Mouse (Mus musculus) cerebellum, adult 11-12 months (tissue): Measurements from ENCODE around the gene Fam111a.

Source experiments
- DNase-seq: peaks from one replicate; pipeline ENCODE4 v3.0.0; 2022

Gene Fam111a

DNA sequence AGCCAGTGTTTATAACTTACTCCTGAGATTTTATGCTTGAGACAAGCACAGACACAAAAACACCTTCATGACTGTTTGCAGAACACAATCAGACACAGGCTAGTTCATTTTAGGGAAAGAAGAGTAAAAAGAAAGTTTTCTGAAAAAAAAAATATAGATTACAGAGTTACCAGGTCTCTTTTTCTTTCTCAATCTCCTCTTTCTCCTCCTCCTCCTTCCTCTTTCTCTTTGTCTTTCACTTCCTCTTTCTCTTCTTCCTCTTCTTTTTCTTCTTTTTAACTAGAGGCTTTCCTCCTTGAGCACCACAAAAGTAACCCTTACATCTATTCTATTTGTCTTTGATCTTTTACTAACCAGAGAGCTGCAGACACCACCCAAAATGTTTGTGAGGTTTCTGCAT, 18.7 kb downstream of the Fam111a start:
- no peak for DNase-seq

DNA sequence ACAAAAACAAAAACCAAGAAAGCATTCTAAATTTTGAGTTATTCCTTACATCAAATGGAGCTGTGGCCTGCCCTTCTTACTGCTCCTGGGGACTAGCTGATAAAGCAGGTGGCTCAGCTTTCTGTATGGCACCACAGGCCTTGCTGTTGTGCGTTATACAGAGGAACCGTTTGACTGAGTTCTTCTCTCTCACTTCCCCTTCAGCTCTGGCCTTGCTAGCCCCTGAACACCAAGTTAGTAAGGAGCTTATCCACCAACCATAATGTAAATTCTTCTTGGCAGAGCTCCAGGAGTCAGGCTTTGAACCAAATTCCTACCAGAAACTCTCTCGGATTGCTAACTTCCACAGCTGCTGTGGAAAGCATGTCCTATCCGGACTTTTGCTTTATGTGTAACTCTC, 21.5 kb downstream of the Fam111a start:
- no peak for DNase-seq

DNA sequence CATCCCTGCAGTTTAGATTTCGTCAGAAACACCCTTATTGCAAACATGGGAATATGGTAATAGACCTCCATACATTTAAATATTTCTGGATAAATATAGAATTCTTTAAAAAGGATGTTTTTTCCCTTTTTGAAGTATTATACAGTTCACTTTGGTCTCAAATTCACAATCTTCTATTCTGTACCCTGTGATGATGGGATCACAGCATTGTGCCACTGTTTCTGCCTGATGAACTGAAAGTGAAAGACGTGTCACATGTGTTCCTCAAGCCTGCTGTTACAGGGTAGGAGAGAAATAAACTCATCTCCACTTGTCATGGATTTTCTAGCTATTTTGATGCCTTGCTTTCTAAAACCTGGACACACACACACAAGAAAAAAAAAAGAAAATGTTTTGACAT, 25.3 kb downstream of the Fam111a start:
- no peak for DNase-seq

DNA sequence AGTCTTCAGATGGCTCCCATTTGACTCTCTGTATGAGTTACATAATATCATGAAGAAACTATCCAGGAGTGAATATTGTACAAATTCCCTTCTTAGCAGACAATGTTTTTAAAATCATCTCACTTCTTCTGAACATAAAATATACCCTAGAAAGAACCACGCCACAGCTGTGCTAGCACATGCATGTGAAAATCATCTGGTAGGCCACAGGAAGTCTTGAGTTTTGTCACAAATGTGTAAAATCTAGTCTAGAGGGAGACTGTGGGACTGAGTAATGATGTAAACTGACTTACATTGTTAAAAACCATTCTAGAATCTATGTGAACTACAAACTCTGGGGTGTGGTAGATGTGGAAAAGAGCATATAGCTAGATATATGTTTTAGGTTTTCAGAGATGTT, 26.1 kb downstream of the Fam111a start:
- no peak for DNase-seq

DNA sequence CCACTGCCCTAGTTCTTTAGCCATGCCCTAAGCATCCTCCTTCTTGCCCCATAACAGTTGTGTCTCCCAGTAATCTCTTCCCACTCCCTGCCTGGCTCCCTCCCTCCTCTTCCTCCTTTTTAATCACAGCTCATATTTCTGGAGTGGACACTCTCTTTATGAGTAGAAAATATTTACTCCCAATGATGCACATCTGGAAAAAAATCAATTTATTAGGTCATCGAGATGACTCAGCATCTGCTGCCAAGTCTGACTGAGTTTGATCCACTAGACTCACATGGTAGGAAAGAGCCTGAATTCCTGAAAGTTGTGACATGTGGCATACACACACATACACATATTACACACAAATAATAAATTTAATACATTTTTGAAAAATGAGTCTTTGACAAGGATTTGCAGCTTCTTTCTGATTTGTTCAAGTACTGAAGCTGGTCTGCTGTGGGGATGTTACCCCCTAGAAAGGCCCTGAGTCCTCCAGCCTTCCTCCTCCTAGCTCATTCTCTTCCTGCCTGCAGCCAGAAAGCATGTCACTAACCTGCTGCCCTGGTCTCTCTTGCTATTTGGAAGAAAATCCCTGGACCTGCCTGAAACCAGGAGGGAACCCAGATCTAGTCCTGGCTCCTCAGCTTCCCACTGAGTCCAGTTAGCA, 27.2 kb downstream of the Fam111a start:
- no peak for DNase-seq

DNA sequence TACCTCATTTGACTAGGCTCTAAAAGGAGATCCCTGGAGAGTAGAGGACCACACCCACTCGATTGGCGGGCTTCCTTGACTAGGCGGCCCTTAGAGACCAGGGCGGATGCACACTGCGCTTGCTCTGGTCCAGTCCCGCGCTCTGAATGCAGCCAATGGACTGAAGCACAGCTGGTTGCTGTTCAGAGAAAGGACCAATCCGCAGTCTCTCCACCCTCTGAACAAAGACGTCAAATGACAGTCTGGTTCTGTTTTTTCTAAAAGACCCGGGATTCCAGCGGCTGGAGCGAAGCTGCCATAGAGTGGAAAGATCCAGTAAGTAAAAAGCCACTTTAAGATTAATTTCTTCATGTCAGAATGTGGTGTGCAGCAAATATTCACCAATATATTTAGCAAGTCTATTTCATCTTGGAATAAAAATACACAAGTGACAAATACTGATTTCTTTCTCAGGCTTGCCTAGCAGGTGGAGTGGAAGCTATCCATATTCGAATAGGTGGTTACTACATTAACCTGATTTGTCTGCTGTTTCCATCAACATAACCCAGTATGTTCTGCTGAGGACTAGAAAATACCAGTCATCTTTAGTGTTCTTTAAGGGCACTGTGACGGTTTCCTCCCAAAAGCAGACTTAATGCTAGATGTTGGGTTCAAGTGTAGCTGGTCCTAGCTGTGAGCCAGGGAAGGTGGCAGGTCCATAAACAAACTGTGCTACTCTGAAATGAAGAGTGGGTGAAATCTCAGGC, 27.9 kb downstream of the Fam111a start:
- peak; percentile 9 for DNase-seq

DNA sequence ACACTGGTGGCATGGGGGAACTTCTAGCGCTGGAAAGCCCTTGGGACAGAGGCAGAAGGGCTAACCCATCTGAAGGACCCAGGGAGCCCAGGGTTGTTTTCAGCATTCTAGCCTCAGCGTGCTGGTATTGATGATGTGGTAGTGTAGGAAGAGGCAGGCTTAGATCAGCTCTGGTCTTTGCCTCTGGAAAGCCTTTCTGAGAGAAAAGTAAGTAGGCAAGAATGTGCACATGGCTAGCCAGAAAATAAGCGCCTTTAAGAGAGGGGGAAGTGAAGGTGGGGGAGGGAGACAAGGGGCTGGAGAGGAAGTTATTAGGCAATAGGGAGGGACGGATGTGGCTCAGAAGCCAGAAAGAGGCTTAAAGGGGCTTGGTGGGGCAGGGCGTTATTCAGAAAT, 28.5 kb downstream of the Fam111a start:
- no peak for DNase-seq

DNA sequence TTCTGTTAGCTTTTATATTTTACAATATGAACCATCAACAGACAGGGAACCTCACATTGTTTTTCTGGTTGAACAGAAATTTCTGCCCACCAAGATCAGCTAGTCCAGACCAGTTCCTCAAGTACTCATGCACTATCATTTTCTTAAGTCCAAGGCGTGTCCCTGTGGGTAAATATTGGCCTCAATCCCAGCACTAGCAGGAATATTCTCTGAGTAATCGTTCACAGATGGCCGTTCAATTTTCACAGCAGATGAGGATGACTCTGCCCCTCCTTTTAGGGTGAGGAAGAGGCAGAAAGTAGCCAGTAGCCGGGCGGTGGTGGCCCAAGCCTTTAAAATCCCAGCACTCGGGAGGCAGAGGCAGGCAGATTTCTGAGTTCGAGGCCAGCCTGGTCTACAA, 29.6 kb downstream of the Fam111a start:
- DNase-seq = no peak

DNA sequence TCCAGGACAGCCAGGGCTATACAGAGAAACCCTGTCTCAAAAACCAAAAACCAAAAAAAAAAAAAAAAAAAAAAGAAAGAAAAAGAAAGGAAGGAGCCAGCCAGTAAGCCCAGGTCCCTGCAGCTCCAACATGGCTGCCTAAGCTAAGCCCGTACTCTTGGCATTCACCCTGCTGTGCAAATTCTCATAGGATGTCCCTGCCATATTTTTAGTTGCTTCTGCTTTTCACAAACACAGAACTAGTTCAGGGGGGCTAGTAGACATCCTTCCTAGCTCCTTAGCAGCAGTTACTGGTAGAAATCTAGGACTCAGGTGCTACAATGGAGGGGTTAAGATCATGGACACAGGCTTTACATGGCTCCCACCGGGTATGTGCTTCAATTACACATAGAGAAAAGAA, 30.0 kb downstream of the Fam111a start:
- DNase-seq = no peak

DNA sequence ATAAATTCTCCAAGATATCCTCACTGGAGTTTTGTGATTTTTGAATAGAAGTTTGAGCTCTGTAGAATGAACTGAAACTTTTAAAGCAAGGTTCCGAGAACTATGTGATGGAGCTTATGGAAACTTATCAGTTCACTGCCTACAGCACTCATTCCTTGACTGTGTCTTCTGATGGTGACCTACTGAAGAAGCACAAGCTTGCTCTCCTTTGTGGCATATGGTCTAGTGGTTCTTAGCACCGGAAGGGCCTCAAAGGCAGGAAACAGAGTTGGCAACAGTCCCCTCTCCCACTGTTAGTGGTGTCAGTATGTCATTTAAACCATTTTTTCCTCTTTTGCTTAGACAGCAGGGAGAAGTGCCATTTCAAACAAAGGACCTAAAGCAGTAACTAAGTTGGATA, 31.1 kb downstream of the Fam111a start:
- no peak for DNase-seq

DNA sequence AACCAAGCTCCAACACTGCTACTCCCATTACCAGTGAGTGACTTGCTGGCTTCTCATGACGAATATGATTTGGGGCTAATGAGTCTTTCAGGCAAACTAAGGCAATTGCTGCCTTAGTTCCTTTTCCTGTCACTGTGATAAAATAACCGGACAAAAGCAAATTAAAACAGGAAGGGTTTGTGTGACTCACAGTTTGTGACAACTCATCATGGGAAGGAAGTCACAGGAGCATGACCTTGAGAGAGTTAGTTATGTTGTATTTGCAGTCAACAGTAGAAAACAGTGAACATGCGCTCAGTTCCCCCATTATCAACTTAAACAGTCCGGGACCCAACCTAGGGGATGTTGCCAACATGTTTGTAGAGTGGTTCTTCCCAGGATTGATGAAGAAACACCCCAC, 39.8 kb downstream of the Fam111a start:
- no peak for DNase-seq

DNA sequence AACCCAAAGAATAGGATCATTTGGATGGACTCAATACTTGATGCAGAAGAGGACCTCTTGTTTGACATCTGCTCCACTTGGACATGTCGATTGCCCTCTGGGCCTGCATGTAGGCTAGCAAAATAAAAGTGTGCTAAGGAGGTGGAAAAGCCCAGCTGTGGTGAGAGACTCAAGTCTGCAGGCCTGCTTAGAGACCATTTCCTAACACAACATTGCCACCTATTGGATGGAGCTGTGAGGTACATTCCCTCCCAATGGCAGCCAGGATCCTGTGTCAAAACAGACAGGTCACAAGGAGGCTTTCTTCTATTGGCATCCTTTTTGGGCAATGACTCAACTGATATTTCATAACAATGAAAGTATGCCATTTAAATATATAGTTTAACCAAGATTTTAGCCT, 46.4 kb downstream of the Fam111a start:
- peak; percentile 42 for DNase-seq

DNA sequence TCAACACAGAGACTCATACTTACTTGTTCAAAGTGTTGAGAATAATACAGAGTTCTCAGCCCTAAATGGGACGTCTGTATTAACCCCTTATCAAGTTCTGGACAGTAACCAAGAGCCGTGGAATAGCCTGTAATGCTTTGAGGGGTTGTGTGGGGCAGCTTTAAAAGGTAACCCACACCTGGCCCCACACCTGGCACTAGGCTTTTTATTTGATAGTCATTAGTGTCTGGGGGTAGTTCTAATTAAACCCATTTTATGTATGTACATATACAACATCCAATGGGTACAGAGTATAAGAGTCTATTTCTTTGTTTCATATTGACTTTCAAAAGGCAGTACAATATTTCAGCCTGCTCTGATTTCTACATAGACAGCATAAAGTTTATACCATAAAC, 49.6 kb downstream of the Fam111a start:
- no peak for DNase-seq

DNA sequence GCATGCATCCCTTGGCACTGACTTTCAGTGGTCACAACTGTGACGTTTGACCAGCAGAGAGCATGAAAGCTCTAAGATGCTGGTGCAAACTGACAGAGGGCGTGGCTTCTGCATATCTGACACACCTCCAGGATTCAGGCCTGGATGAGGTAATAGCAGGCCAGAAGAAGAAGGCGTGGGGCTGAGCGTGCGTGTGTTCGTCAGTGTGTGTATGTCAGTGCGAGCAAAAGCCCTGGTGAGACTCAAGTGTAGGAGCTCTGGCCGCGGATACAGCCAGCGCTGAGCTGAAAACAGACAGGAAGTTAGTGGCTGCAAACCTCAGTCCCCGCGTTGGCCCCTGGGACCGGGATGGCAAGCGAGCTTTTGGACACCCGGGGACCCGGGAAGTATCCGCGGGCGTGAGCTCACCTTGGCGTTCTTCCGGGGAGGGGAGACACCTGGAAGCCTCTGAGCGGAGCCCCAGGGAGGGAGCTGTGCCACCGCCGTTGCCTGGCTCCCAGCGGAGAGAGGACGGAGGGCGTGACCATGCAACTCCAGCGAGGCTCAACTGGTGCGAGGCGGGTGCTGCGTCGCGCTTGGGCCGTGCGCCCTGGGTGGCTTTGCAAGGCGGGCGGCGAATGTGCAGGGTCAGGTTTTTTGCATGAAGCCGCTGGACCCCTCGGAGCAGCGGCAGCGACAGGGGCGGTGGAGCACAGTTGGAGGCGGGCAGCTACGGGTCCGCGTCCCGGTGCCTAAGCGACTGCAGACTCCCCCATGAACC, 50.2 kb downstream of the Fam111a start:
- peak; percentile 66 for DNase-seq

DNA sequence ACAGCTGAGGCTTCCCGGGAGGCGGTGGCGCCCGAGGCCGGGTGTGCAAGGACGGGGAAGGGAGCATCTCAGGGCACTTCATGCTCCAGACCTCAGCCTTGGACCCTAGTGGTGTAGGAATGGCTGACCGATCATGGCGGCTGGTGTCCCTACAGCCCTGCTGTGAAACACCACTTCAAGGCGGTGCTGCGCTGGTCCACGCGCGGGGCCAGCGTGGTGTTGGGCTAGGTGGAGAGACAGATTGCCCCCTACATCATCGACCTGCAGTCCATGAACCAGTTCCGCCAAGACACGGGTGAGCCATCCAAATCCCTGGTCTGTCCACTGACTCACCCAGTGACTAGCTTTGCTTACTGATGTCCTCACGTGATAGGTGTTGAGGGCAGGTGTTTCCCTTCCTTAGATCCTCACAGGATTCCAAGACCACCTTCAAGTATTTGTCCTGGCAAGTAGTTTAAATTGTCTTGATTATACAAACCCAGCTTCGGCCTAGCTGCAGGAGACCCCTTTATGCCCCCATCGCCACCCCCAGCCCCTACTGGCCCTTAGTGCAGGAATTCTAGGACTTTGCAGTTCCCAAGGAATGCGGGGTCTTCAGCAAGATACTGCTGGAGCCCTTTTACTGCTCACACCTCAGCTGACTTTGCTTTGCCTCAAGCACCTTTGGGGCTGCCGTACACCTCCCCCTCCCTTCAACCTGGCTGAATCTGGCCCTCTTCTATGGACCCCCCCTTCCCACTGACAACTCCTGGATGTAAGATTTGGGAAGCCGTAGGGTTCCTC, 50.9 kb downstream of the Fam111a start:
- DNase-seq = peak; percentile 13

DNA sequence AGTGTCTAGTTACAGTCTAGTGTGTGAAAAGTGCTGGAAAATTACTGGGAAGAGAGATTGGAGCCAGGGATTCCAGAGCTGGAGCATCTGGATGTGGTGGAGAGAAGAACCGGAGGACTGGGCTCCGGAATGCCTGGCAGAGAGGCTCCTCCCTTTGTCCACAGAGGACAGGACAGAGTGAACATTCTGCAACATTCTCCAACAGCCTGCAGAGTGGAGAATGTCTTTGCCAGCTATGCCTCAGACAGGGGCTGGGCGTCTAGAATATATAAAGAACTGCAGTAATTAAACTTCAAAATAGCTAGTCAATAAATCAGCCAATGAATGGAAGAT, 51.5 kb downstream of the Fam111a start:
- DNase-seq = no peak

DNA sequence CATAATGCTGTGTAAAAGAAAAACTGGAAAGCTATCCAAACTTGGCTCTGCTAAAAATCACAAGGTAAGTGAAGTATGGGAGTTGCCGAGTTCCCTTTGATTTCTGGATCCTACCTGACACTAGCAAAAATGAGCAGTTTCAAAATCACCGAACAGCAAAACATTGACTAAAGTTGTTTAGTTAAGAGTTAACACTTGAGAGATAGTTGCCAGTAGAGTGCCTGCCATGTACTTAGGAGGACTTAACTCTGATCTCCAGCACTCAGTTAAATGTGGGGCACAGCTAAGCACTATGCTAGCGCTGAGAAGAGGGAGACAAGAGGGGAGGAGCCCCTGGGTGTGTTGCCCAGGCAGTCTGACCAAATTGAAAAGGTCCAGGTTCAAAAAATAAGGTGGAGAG, 53.1 kb downstream of the Fam111a start:
- no peak for DNase-seq

DNA sequence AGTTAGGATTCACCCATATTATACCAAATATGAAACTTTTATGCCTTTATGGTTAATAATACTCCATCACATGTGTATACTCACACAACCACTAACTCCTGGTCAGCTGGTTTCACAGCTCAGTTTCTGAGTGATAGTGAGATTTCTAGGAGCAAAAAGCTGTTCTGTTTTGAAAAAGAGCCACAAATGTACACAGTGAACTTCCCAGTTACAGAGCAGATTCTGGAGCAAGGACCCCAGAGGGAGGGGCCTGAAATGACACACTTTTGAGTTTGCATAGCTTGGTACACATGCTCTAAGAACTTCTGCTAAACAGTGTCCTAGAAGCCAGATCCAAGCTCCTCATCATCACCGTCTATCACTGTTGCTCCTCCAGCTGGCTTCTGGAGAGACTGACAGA, 54.1 kb downstream of the Fam111a start, which contains the start of gene Gm4952:
TSS of gene Gm4952 (plus strand) at position 301 of the 400 bp plus-strand sequence.
- DNase-seq = no peak

DNA sequence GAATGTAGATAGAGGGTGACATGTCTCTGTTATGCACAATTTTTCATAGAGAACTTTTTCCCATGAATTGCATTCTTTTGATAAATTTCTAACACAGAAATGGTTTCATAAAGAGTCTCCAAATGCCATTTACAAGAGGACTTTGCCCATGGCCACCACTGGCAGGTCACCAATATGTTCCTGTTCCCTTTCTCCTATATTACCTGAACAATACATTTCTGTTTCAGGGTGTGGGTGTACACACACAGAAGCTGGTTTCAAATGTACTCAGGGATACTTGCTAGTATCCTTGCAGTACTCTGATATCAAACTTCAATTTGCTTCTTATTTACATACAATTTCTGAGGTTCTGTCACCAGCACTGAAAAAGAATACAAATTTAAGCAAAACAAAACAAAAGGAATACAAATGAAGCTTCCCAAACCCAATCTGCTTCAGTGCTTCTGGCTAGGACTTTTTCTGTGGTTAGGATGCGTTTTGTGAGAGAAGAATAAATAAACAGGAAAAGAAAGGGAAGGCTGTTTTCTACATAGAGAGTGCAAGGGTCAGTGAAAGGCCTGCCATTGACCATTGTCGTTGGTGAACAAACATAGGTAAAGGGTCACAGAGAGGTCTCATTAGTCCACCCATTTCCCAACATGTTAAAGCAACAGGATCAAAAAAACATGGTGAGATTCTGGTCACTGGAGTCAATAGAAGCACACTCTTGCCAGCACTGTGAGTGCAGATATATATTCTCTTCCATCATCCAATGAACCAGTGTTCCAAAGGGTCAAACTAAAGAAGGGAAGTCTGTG, 55.3 kb downstream of the Fam111a start:
- DNase-seq = no peak

DNA sequence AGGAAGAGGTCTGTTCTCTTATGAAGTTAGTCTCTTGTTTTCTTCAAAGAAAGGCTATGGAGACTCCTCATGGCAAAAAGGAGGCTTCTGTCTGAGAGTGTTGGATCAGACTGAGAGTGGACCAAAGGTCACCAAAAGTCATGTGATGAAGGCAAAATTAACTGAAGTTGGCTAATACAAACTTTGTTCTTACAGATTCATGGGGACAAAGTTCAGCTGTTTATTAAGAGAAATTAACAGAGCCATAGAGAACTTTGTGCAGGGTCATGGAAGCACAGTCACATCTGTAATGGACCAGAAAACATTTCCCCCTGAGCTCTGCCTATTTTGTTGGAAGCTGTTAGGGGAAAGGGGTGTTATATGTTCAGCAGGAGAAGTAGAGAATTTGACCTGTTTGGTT, 62.8 kb downstream of the Fam111a start:
- DNase-seq = no peak

DNA sequence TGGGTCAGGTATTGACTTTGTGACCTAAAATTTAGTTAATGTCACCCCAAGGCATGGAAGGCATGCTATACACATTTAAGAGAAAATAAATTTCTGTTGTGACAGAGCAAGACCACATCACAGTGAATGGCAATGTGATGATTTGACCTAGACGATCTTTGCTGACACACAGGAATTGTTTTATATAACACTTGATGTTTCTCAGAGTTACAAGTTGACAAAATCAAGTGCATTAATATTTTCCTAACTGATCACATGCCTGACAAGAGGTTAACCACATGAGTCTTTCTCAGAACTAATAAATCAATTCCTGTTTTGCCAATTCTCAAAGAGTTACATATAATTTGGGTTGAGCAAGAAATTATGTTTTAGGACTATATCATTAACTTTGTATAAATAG, 68.1 kb downstream of the Fam111a start:
- DNase-seq = no peak

DNA sequence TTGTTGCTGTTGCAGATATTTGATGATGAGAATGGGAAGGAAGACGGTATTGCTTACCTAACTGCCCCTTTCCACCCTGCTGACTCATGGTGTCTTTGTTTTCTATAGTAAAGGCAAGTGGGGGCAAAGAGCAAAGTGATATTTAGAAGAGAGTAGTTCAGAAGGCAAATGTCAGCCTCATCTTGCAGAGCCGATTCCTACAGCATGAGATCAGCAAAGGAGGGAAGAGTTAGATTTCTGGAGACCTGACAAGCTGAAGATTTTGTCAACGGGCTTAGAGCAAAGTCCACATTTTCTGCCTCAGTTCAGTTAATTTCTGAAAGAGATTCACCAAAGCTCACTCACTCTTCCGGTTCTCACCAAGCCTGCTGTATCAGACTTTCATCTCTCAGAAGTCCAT, 87.6 kb downstream of the Fam111a start, which contains the start of gene Glyat:
TSS of gene Glyat (plus strand) at position 133 of the 400 bp plus-strand sequence.
- DNase-seq = no peak
